Mouse (Mus musculus) pancreas, adult 10 weeks (tissue): ENCODE results near the gene Myl10. TPM values are rescaled to one million over a fixed set of nuclear protein-coding genes. Genes with fewer than 3 reads are reported as not detected.

Source experiments
- polyA plus RNA-seq: library from polyadenylated mRNA; stranded (reverse); fragments of 350-450 nt; fragmentation: Illumina TruSeq; extraction: RNeasy Lipid Tissue Mini Kit (QIAGEN cat#74804); gene quantifications from one replicate; pipeline ENCODE4 v1.2.3, GENCODE M21; 2015; ENCODE audit warnings: low read depth, low replicate concordance; ENCODE audit not compliant: insufficient read depth

The Myl10 gene
- not detected for polyA plus RNA-seq

GRCm38 (mm10) chr5:136692784-136693183, at the start of gene Myl10:
Gene Myl10 (plus strand): TSS chr5:136693146.

Other genes with a start within 250 kb of the Myl10 start
- gene Cux1, start 125.7 kb upstream of the Myl10 start, polyA plus RNA-seq = 11.0 TPM
- gene Col26a1, start 190.1 kb downstream of the Myl10 start, polyA plus RNA-seq = not detected
- 3.5 TPM for gene Ift22, start 215.0 kb downstream of the Myl10 start, polyA plus RNA-seq